Mouse (Mus musculus) heart, embryonic 13.5 days (tissue): ENCODE measurements around the gene Serp2. TPM values are rescaled to one million over a fixed set of nuclear protein-coding genes. Genes with fewer than 3 reads are reported as not detected.
"Not testable (repeated sequence)": the region's sequence is repeated elsewhere in the genome, so short reads cannot be mapped to it uniquely, and the experiment has no call there.

Source experiments
- ATAC-seq: fragments of 200-750 bp; cut with Nextera tagmentation; 2 replicates; pipeline ENCODE4 v1.8.0; 2017; ENCODE audit warnings: moderate TSS enrichment; ENCODE audit not compliant: insufficient number of reproducible peaks, low FRiP score, low TSS enrichment; ENCODE audit errors: extremely low read depth
- H3K27ac ChIP-seq: fragments of 300-500 bp; sonication (generic); replicated peaks from 2 replicates; pipeline ENCODE4 v1.5.1; 2015; ENCODE audit warnings: moderate library complexity, mild to moderate bottlenecking, inconsistent platforms
- H3K27me3 ChIP-seq: fragments of 300-500 bp; sonication (generic); replicated peaks from 2 replicates; pipeline ENCODE4 v1.6.1; 2015; ENCODE audit warnings: mild to moderate bottlenecking, inconsistent platforms
- H3K36me3 ChIP-seq: fragments of 300-500 bp; sonication (generic); 2 replicates; pipeline ENCODE4 v1.6.1; 2015; ENCODE audit warnings: mild to moderate bottlenecking, inconsistent platforms
- H3K4me1 ChIP-seq: fragments of 300-500 bp; sonication (generic); 2 replicates; pipeline ENCODE4 v1.6.1; 2015; ENCODE audit warnings: inconsistent platforms
- H3K4me2 ChIP-seq: fragments of 300-500 bp; sonication (generic); 2 replicates; pipeline ENCODE4 v1.6.1; 2015; ENCODE audit warnings: inconsistent platforms, mild to moderate bottlenecking, moderate library complexity
- H3K4me3 ChIP-seq: fragments of 300-500 bp; sonication (generic); 2 replicates; pipeline ENCODE4 v1.5.1; 2015; ENCODE audit warnings: moderate library complexity, mild to moderate bottlenecking, inconsistent platforms
- H3K9ac ChIP-seq: fragments of 300-500 bp; sonication (generic); 2 replicates; pipeline ENCODE4 v1.6.1; 2015; ENCODE audit warnings: inconsistent platforms, mild to moderate bottlenecking, moderate library complexity
- H3K9me3 ChIP-seq: fragments of 300-500 bp; sonication (generic); 2 replicates; pipeline ENCODE4 v1.6.1; 2016; ENCODE audit warnings: inconsistent platforms
- WGBS: fragments of 180-500 bp; shearing (Covaris S2); methylation state at CpG from one replicate; pipeline ENCODE4 v1.1.7; 2015; ENCODE audit warnings: mixed read lengths; 5-methylcytosine and 5-hydroxymethylcytosine counted together
- polyA plus RNA-seq: library from polyadenylated mRNA; unstranded; fragments of >200 nt; fragmentation: Nextera tagmentation; extraction: Ambion mirVana; gene quantifications from 2 replicates; pipeline ENCODE4 v1.2.1, GENCODE M21; 2015

The Serp2 gene
- polyA plus RNA-seq, 1 experiment from 2014 or later = 12.2 TPM

DNA sequence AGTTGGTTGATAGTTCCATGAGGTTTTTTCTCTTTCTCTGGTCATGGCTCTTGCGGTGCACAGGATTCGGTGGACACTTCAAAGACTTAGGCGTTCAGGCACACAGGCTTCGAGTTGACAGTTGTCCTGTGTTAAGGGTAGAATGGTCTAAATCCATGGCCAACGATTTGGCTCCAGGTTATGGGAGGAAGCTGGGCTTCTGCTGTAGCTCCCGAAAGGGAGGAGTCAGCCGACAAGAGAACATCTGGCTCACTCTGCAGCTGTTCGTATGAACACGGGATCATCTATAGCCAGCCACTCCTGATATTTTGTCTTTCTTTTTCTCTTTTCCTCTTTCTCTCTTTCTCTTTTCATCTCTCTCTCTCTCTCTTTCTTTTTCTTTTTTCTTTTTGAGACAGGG lies 11.9 kb upstream of the Serp2 start:
- 62% methylated on average over 9 of the region's 9 CpGs for WGBS
- no peaks in the 10 kb centered on the region for H3K9me3 ChIP-seq
- H3K4me1 ChIP-seq = peaks cover 14% of the 10 kb centered on the region
- H3K27me3 ChIP-seq = no peaks in the 10 kb centered on the region
- H3K27ac ChIP-seq = no peak overlapping the region
- ATAC-seq = no peak
- H3K36me3 ChIP-seq = no peaks in the 10 kb centered on the region
- H3K9ac ChIP-seq = no peak overlapping the region
- H3K4me3 ChIP-seq = no peak overlapping the region
- no peak overlapping the region for H3K4me2 ChIP-seq

DNA sequence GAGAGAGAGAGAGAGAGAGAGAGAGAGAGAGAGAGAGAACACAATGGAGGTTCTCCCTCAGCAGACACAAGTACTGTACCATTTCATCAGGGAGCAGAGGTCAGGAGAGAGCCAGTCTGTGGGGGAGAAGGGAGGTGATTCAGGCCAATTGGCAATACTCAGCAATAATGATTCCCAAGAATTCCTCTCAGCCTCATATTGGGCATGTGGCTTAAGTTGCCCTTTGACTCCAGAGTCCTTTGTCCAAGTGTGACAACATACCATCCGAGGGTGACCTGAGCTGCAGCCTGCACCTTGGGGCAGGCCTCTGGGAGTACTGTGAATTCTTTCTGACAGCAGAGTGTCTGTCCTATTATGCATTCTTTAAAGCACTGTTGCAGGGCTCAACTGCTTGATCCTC lies 10.6 kb upstream of the Serp2 start:
- WGBS = 62% methylated on average over 1 of the region's 1 CpGs
- Histone ChIP-seq H3K9me3 (no peaks in the 10 kb centered on the region), H3K27ac (no peak overlapping the region), H3K36me3 (no peaks in the 10 kb centered on the region), H3K4me3 (no peak overlapping the region), H3K9ac (no peak overlapping the region), H3K4me1 (peaks cover 18% of the 10 kb centered on the region), H3K27me3 (no peaks in the 10 kb centered on the region), H3K4me2 (no peak overlapping the region)
- ATAC-seq = no peak

DNA sequence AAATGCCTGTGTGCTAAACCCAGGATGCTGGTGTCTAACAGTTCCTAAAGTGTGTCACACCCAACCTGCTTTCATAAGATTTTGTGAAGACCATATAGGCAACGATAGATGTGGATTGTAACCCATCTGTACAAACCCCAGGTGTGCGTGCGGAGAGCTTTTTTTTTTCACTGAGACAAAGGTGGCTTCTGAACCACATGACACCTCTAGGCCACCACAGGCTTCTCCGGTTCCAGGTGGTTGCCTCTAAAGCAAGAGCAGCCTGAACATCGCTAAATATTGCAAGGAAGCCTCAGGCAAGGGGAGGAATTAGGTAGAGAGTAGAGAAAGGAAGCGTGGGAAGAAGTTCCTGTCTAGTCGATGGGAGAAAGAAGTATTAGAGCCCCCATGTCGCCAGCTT lies 10.0 kb upstream of the Serp2 start:
- Histone ChIP-seq H3K4me3 (no peak overlapping the region), H3K27me3 (no peaks in the 10 kb centered on the region), H3K9ac (no peak overlapping the region), H3K36me3 (no peaks in the 10 kb centered on the region), H3K4me1 (peaks cover 19% of the 10 kb centered on the region), H3K4me2 (no peak overlapping the region), H3K27ac (no peak overlapping the region), H3K9me3 (no peaks in the 10 kb centered on the region)
- WGBS = 79% methylated on average over 8 of the region's 8 CpGs
- ATAC-seq = no peak

DNA sequence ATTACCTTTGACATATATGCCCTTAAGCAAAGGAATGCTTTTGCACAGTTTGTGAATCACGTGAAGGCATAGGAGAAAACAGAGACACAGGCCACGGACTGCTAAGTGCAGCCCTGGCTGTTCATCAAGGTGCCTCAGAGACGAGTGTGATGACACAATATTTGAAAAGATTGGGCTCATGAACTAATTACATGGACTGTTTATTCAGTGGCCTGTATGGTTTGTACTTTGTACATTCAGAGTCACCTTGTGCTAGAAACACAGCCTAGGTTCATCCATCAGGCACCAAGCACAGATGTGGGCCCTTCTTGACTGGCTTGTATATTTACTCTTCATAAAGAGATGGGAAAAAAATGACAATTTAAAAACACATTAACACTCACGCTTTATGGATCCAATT lies 9.5 kb upstream of the Serp2 start:
- Histone ChIP-seq H3K9ac (no peak overlapping the region), H3K27ac (no peak overlapping the region), H3K27me3 (no peaks in the 10 kb centered on the region), H3K4me1 (peaks cover 19% of the 10 kb centered on the region), H3K4me2 (no peak overlapping the region), H3K36me3 (no peaks in the 10 kb centered on the region), H3K4me3 (no peak overlapping the region), H3K9me3 (no peaks in the 10 kb centered on the region)
- 86% methylated on average over 4 of the region's 4 CpGs for WGBS
- no peak for ATAC-seq

DNA sequence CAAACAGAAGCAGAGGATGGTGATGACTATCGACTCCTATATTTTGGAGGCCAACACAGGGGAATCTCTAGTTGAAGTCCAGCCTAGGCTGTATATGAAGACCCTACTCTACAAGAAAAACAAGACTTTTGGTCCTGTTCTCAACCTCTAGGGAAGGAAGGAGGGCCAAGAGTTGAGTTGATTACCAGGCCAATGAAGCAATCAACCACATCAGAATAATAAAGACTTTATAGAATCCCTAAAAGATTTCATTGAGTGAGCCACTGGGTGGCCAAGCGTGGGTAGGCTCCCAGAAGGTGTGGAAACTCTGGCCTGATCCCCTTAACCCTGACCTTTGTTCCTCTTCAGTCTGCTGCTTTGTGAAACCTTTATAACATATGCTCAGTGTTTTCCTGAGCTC lies 2.5 kb upstream of the Serp2 start:
- 81% methylated on average over 2 of the region's 2 CpGs for WGBS
- Histone ChIP-seq H3K27ac (no peak overlapping the region), H3K27me3 (peaks cover 7% of the 10 kb centered on the region), H3K9ac (no peak overlapping the region), H3K4me2 (no peak overlapping the region), H3K4me1 (peaks cover 57% of the 10 kb centered on the region), H3K4me3 (no peak overlapping the region), H3K9me3 (no peaks in the 10 kb centered on the region), H3K36me3 (no peaks in the 10 kb centered on the region)
- ATAC-seq = no peak

DNA sequence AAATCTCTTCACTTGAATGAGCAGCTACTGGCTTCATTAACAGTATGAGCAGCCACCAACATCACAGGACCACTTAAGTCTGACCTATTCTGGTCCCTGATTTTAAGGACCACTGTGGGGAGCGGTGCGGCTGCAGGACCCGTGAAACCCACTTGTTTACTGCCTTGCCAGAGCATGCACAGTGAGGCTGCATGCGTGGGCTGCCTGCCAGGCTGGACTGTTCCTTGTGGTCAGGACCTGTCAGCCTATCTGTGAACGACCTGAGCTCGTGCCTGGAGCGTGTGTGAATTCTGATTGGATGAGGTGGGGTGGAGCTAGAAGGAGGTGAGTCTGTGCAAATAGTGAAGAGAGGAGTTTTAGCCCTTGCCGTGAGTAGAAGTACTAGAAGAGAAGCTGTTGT lies 1.5 kb upstream of the Serp2 start:
- peak overlapping the region; percentile 67 for H3K9ac ChIP-seq
- not testable (repeated sequence) for H3K27me3 ChIP-seq, H3K9me3 ChIP-seq, ATAC-seq, H3K36me3 ChIP-seq
- peak overlapping the region; percentile 51 for H3K4me2 ChIP-seq
- H3K4me1 ChIP-seq = peaks cover 57% of the 10 kb centered on the region
- peak overlapping the region; percentile 46; the same call in 1 of the 2 replicates for H3K27ac ChIP-seq
- peak overlapping the region; percentile 14; the same call in 1 of the 2 replicates for H3K4me3 ChIP-seq
- 26% methylated on average over 8 of the region's 8 CpGs for WGBS

DNA sequence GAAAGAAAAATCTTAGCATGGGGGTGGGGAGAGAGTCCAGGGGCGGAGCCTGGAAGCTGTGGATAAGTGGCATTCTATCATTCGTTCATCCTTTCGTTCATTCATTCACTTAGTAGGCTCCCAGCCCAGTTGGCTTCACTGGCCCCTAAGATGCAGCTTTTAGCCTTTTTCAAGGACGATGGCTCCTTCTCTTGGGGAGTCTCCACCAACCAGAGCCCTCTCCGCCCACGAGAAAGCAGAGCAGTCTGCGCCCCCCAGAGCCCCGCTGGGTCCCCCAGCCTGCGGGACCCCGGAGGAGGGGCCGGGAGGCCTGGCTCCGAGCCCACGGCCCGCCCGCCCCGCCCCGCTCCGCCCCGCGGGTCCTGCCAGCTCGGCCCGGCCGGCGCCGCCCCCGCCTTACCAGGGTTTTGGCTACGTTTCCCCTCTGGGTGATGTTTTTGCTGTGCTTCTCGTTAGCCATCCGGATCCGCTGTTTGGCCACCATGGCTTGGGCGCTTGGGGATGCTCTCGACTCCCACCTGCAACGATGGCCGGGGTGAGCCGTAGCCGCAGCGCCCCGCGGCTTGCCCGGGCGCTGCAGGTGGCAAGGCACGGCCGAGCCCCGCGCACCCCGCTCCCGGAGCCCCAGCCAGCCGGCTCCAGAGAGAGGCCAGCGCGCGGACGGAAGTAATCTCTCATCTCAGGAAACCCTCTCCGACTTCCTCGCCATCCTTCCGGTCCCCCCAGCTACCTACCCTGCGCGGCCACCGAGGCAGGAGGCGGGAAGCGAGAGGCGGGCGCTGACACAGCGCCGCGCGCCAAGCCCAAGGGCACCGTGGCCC lies 448 bp downstream of the Serp2 start:
- H3K4me3 ChIP-seq = peak overlapping the region; percentile 73
- peaks cover 7% of the 10 kb centered on the region for H3K27me3 ChIP-seq
- peak; percentile 61; the same call in 1 of the 2 replicates for ATAC-seq
- H3K27ac ChIP-seq = peak overlapping the region; percentile 79
- WGBS = under 1% methylated on average over 67 of the region's 67 CpGs
- H3K9me3 ChIP-seq = no peaks in the 10 kb centered on the region
- H3K9ac ChIP-seq = peak overlapping the region; percentile 88
- H3K4me2 ChIP-seq = peak overlapping the region; percentile 93
- H3K4me1 ChIP-seq = peaks cover 52% of the 10 kb centered on the region
- no peaks in the 10 kb centered on the region for H3K36me3 ChIP-seq

DNA sequence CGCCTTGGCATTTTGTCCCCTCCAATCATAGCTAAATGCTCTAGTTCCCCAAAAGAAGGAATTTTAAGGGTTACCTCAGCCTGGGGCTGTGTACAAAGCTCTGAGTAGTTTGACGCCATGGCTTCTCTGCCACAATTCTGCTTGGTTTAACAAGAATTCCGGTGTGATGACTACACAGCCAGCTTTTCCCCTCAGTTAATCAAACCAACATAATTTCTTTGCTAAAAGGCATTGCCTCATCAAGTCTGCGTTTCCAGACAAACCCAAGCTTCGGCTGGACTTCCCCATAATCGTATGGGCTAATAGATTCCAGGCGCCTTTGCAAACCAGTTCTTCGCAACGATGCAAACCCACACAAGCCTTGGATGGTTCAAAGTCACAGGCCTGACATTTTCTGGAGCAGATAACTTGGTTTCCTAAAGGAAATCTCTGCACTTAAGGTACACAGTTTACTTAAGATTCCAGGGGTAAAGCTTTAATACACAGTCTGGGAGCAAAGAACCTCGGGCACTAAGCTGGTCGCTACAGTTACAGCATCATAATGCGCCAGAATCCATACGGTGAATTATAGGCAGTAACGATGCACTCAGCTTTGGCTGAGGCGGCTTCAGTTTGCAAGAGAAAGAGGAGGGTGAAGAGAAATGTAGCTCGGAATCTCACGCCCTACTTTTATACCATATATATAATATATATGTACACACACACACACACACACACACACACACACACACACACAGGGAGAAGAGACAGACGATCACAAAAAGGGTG lies 1.2 kb downstream of the Serp2 start:
- Histone ChIP-seq H3K4me2 (peak overlapping the region; percentile 93), H3K27ac (peak overlapping the region; percentile 79)
- no peak for ATAC-seq

DNA sequence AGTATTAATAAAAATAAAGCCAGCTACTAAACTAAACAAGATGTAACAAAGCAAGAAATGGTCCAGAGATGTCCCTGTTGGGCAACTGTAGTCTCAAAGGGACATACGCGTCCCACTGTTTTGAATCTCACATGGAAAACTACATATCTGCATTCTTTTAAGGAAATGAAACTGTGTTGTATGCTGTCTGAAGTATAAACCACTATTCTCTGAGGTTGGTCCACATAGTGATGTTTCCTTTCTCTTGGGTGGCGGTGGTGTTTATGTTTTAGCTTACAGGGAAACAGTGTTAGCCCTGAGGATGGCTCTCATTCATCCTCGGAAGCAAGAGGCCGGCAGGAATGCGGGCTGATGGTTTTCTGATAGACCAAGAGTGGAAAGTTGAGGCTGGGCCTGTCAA lies 12.6 kb downstream of the Serp2 start:
- WGBS = 65% methylated on average over 6 of the region's 6 CpGs

More for the DNA sequence above, 1.2 kb downstream of the Serp2 start:
- H3K9ac ChIP-seq = peak overlapping the region; percentile 88
- no peaks in the 10 kb centered on the region for H3K9me3 ChIP-seq
- peaks cover 44% of the 10 kb centered on the region for H3K4me1 ChIP-seq
- peak overlapping the region; percentile 73 for H3K4me3 ChIP-seq
- H3K36me3 ChIP-seq = no peaks in the 10 kb centered on the region
- 66% methylated on average over 18 of the region's 18 CpGs for WGBS
- H3K27me3 ChIP-seq = peaks cover 7% of the 10 kb centered on the region

DNA sequence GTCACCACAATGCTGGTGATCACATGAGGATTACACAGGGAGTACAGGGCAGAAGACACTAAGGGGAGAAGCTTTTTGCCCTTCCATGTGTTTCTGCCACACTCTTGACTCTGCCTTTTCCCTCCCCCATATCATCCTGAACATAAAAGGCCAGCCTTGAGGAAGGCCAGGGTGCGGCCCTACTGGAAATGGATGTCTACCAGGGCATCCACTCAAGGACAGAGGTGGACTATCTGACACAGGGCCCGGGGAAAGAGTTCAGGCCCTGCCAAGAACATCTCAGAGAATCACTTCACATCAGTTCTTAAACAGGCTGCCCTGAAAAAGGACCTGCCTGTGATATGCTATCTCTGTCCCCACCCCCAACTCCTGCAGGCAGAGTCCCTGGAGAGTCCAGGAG lies 15.3 kb downstream of the Serp2 start:
- Histone ChIP-seq H3K4me1 (peaks cover 28% of the 10 kb centered on the region), H3K4me2 (no peak overlapping the region), H3K9ac (peak overlapping the region; percentile 40; the same call in 1 of the 2 replicates), H3K4me3 (no peak overlapping the region), H3K36me3 (no peaks in the 10 kb centered on the region), H3K27ac (peak overlapping the region; percentile 45), H3K9me3 (no peaks in the 10 kb centered on the region), H3K27me3 (no peaks in the 10 kb centered on the region)
- ATAC-seq = no peak
- 23% methylated on average over 2 of the region's 2 CpGs for WGBS

More for the DNA sequence above, 12.6 kb downstream of the Serp2 start:
- no peaks in the 10 kb centered on the region for H3K9me3 ChIP-seq
- H3K9ac ChIP-seq = no peak overlapping the region
- no peak for ATAC-seq
- H3K4me3 ChIP-seq = no peak overlapping the region
- no peaks in the 10 kb centered on the region for H3K36me3 ChIP-seq
- H3K27ac ChIP-seq = no peak overlapping the region
- no peak overlapping the region for H3K4me2 ChIP-seq
- H3K4me1 ChIP-seq = peaks cover 16% of the 10 kb centered on the region
- no peaks in the 10 kb centered on the region for H3K27me3 ChIP-seq

DNA sequence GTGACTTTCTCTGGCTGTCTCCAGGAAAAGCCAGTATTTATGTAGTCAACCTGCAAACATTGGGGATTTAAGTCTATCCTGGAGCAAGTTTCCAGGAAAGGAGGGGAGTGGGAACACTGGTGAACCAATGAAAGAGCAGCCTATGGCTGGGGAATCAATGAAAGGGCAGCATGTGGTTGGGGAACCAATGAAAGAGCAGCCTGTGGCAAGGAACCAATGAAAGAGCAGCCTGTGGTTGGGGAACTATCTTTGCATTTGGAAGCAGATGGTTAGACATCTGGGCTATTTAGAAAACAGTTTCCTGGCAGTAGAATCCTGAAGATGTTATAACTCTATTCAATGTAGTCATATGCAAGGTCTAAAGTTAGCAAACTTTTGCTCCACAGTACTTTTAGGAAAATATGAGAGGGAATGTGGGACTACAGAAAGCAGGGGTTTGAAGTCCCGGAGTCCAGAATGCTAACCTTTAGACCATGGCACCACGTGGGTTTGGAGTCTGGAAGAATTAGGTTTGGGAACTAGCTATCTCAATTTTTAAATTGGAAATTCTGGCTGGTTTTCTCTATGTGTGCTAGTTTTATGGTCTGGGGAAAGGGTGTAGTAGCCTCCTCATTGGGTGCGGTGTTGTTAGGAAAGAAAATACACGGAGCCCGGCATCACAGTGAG lies 16.6 kb downstream of the Serp2 start:
- no peaks in the 10 kb centered on the region for H3K27me3 ChIP-seq
- no peak overlapping the region for H3K4me3 ChIP-seq
- H3K9me3 ChIP-seq = no peaks in the 10 kb centered on the region
- no peaks in the 10 kb centered on the region for H3K36me3 ChIP-seq
- H3K9ac ChIP-seq = no peak overlapping the region
- no peak for ATAC-seq
- H3K27ac ChIP-seq = no peak overlapping the region
- H3K4me1 ChIP-seq = peaks cover 30% of the 10 kb centered on the region
- WGBS = 91% methylated on average over 5 of the region's 5 CpGs
- H3K4me2 ChIP-seq = no peak overlapping the region
